In genomic region chr4:126159455-126159854, GRCm38 (mm10) we compare ENCODE assay signal across 20 mouse cellular contexts. TPM values are rescaled to one million over a fixed set of nuclear protein-coding genes. Genes with fewer than 3 reads are reported as not detected.
DNase-seq lines count a peak whose midpoint lies in the region; ATAC-seq and TF ChIP-seq lines count a peak whose summit lies in the region.
"Had no signal": no experiment of that assay in that cellular context is flagged by ENCODE, and none has a peak within 500 bp of the region (broad histone marks: within the 10 kb centered on the region; RNA-seq: fewer than 3 reads in every experiment).

No protein-coding gene starts in this region.

- no peak overlapping the region for H3K4me3 ChIP-seq in forebrain, embryonic 14.5 days (ENCODE audit: low read depth, low read length)
- H3K4me3 ChIP-seq in forebrain, embryonic 15.5 days = no peak overlapping the region
- H3K4me3 ChIP-seq: heart, embryonic 12.5 days; hindbrain, embryonic 12.5 days; midbrain, embryonic 10.5 days had no signal

- DNase-seq in forebrain, embryonic 14.5 days (ENCODE audit: low spot score) = peak; percentile 19
- DNase-seq in left cerebral cortex, postnatal 10 days (ENCODE audit: extremely low spot score in 1 of 2, low spot score in 2 of 2) = peak; percentile 44 to 59
- no peak for DNase-seq in left cerebral cortex, adult 8-10 months (ENCODE audit: low spot score in 2 of 2)
- peak; percentile 3 for DNase-seq in ovary, postnatal 36 days (ENCODE audit: low spot score)
- no peak for DNase-seq in ovary, adult 18-20 months (ENCODE audit: low spot score)
- DNase-seq in brain, embryonic 14.5 days (ENCODE audit: low read depth) = peak; percentile 23
- no peak for DNase-seq in Muller cell, postnatal 12 days (ENCODE audit: inconsistent ontology term)
- DNase-seq: adrenal gland, postnatal 36 days; cerebellum, adult 11-12 months; cerebellum, postnatal 25 days; gastrocnemius, postnatal 10 days; heart, adult 18-20 months; heart, postnatal 10 days; kidney, adult 11 months; layer of hippocampus, adult 9-11 months had no signal

- ATAC-seq in forebrain, embryonic 14.5 days = no peak
- no peak for ATAC-seq in forebrain, embryonic 15.5 days (replicated peaks)

- H3K9me3 ChIP-seq in forebrain, embryonic 14.5 days (replicated peaks; ENCODE audit: control insufficient read depth, low read length) = no peaks in the 10 kb centered on the region
- no peaks in the 10 kb centered on the region for H3K9me3 ChIP-seq in forebrain, embryonic 15.5 days
- H3K9me3 ChIP-seq: heart, embryonic 12.5 days; hindbrain, embryonic 12.5 days; midbrain, embryonic 10.5 days had no signal

- H3K4me1 ChIP-seq in forebrain, embryonic 14.5 days (ENCODE audit: control insufficient read depth, insufficient read depth, low read length) = peaks cover 6% of the 10 kb centered on the region
- peaks cover 13% of the 10 kb centered on the region for H3K4me1 ChIP-seq in forebrain, embryonic 15.5 days

- TF ChIP-seq POLR2A in brain, embryonic 14.5 days (IDR thresholded peaks at IDR 0.05; ENCODE audit: borderline replicate concordance, extremely low read depth, insufficient read depth, insufficient read length, poor library complexity, severe bottlenecking) = no peak

- intact Hi-C loops in left cerebral cortex, postnatal 10 days (cut with DNase I) = no loop called here

- no peaks in the 10 kb centered on the region for H3K27me3 ChIP-seq in forebrain, embryonic 14.5 days (replicated peaks; ENCODE audit: control insufficient read depth, insufficient read depth, low read length)
- no peaks in the 10 kb centered on the region for H3K27me3 ChIP-seq in forebrain, embryonic 15.5 days
- H3K27me3 ChIP-seq: heart, embryonic 12.5 days; hindbrain, embryonic 12.5 days; Patski had no signal

- TF ChIP-seq CTCF in brain, embryonic 14.5 days (IDR thresholded peaks at IDR 0.05; ENCODE audit: borderline replicate concordance, extremely low read depth, insufficient read depth, insufficient read length) = no peak

- H3K4me2 ChIP-seq in forebrain, embryonic 14.5 days (ENCODE audit: low read length) = no peak overlapping the region
- H3K4me2 ChIP-seq in forebrain, embryonic 15.5 days (replicated peaks) = no peak overlapping the region
- H3K4me2 ChIP-seq: heart, embryonic 12.5 days; hindbrain, embryonic 12.5 days had no signal

- no peak overlapping the region for H3K27ac ChIP-seq in forebrain, embryonic 14.5 days (ENCODE audit: low read depth, low read length)
- H3K27ac ChIP-seq in forebrain, embryonic 15.5 days (replicated peaks) = no peak overlapping the region
- H3K27ac ChIP-seq: hindbrain, embryonic 12.5 days; midbrain, embryonic 10.5 days had no signal

- no peaks in the 10 kb centered on the region for H3K36me3 ChIP-seq in forebrain, embryonic 14.5 days (ENCODE audit: control insufficient read depth, insufficient read depth, low read length)
- no peaks in the 10 kb centered on the region for H3K36me3 ChIP-seq in forebrain, embryonic 15.5 days
- H3K36me3 ChIP-seq: hindbrain, embryonic 12.5 days had no signal

- 69% methylated on average over 8 of the region's 8 CpGs for WGBS in forebrain, embryonic 14.5 days
- 79% methylated on average over 8 of the region's 8 CpGs for WGBS in forebrain, embryonic 15.5 days

- H3K9ac ChIP-seq in forebrain, embryonic 14.5 days (ENCODE audit: low read length) = no peak overlapping the region
- H3K9ac ChIP-seq in forebrain, embryonic 15.5 days (replicated peaks) = no peak overlapping the region
- H3K9ac ChIP-seq: heart, embryonic 12.5 days; hindbrain, embryonic 12.5 days had no signal

RNA-seq across cellular contexts. Expression of gene Sh3d21, which starts 3.8 kb away (rescaled TPM):
- 1.1 TPM in 2 replicates for polyA plus RNA-seq in forebrain, embryonic 14.5 days (2014; fragmentation: Nextera tagmentation; extraction: Ambion mirVana)
- 0.86 and 0.88 TPM in 2 replicates for polyA plus RNA-seq in forebrain, embryonic 15.5 days (2015; fragmentation: Nextera tagmentation; extraction: Ambion mirVana)
- total RNA-seq in left cerebral cortex, postnatal 10 days (2021) = 1 to 10 TPM; 1.3 to 1.7 TPM
- 1 to 10 TPM in 1 of 4 experiments, under 1 TPM in 3; 0.63 to 1.4 (median 0.85) TPM for total RNA-seq in left cerebral cortex, adult 8-10 months (2022)
- 0.66 and 0.81 TPM in 2 replicates for polyA plus RNA-seq in brain, embryonic 14.5 days (2012; rRNA removed)

RNA-seq across cellular contexts. Expression of gene Eva1b, which starts 11.9 kb away (rescaled TPM):
- 13.4 and 14.2 TPM in 2 replicates for polyA plus RNA-seq in forebrain, embryonic 14.5 days (2014; fragmentation: Nextera tagmentation; extraction: Ambion mirVana)
- polyA plus RNA-seq in forebrain, embryonic 15.5 days (2015; fragmentation: Nextera tagmentation; extraction: Ambion mirVana) = 9.2 and 10.1 TPM in 2 replicates
- 1 to 10 TPM; 6.8 to 8.0 TPM for total RNA-seq in left cerebral cortex, postnatal 10 days (2021)
- total RNA-seq in left cerebral cortex, adult 8-10 months (2022) = 1 to 10 TPM; 2.4 to 5.6 (median 3.1) TPM
- 20.7 and 23.1 TPM in 2 replicates for polyA plus RNA-seq in brain, embryonic 14.5 days (2012; rRNA removed)

RNA-seq across cellular contexts. Expression of gene Thrap3, which starts 43.1 kb away (rescaled TPM):
- polyA plus RNA-seq in forebrain, embryonic 14.5 days (2014; fragmentation: Nextera tagmentation; extraction: Ambion mirVana) = 128 and 152 TPM in 2 replicates
- polyA plus RNA-seq in forebrain, embryonic 15.5 days (2015; fragmentation: Nextera tagmentation; extraction: Ambion mirVana) = 179 and 185 TPM in 2 replicates
- 100 to 1,000 TPM; 131 to 139 TPM for total RNA-seq in left cerebral cortex, postnatal 10 days (2021)
- 100 to 1,000 TPM; 127 to 151 (median 148) TPM for total RNA-seq in left cerebral cortex, adult 8-10 months (2022)
- 108 and 133 TPM in 2 replicates for polyA plus RNA-seq in brain, embryonic 14.5 days (2012; rRNA removed)

RNA-seq across cellular contexts. Expression of gene Stk40, which starts 55.7 kb away (rescaled TPM):
- polyA plus RNA-seq in forebrain, embryonic 14.5 days (2014; fragmentation: Nextera tagmentation; extraction: Ambion mirVana) = 22.2 and 25.1 TPM in 2 replicates
- 35.3 and 35.4 TPM in 2 replicates for polyA plus RNA-seq in forebrain, embryonic 15.5 days (2015; fragmentation: Nextera tagmentation; extraction: Ambion mirVana)
- total RNA-seq in left cerebral cortex, postnatal 10 days (2021) = 10 to 100 TPM; 18.6 to 25.9 TPM
- 10 to 100 TPM; 28.8 to 37.6 (median 33.8) TPM for total RNA-seq in left cerebral cortex, adult 8-10 months (2022)
- polyA plus RNA-seq in brain, embryonic 14.5 days (2012; rRNA removed) = 19.6 and 28.1 TPM in 2 replicates

Comparison
In these comparisons a context has a peak if more than half of its experiments do, and no peak if none do; other contexts are left out.
1. DNase-seq: peak in forebrain, embryonic 14.5 days (single experiment), left cerebral cortex, postnatal 10 days (2 of 2), ovary, postnatal 36 days (single experiment) and brain, embryonic 14.5 days (single experiment); none in left cerebral cortex, adult 8-10 months (0 of 2), ovary, adult 18-20 months (single experiment) and Muller cell, postnatal 12 days (single experiment).